Mouse (Mus musculus) small intestine, adult 2 months (tissue): Measurements from ENCODE around the gene Evi2a.

ENCODE experiments used
- CTCF ChIP-seq: fragments of 200-500 bp; IDR thresholded peaks from 2 replicates; pipeline ENCODE4 v1.5.1; 2012; ENCODE audit warnings: low read depth, mild to moderate bottlenecking, control low read depth, inconsistent platforms, low read length, moderate library complexity, mixed read lengths; ENCODE audit not compliant: insufficient replicate concordance, insufficient read length; ENCODE audit errors: extremely low read depth
- POLR2A ChIP-seq: fragments of 200-500 bp; IDR thresholded peaks from 2 replicates; pipeline ENCODE4 v1.6.1; 2012; ENCODE audit warnings: low read depth, mild to moderate bottlenecking, control low read depth, inconsistent platforms, low read length, moderate library complexity

DNA sequence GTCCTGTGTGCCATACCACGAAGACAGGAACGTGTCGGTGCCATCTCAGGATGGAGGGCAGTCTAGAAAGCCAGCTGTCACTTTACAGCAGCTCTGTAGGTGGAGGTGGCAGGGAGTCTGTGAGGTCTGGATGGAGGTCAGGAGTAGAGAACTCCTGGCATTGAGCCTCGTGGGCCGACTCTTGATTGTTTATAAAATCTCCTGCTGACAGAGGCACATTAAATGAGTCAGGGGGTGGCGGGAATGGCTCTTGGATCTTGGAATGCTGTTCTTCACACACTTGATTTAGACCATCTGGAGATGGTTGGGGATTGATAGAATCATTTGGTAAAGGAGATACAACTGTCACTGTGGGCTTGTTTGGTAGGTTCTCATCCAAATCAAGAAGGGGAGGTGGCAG lies 15.1 kb downstream of the Evi2a start:
- TF ChIP-seq CTCF (no peak), POLR2A (no peak)
